Mouse (Mus musculus) ES-Bruce4 (cell line): ENCODE results near the gene Gm9821.

ENCODE experiments used
- CTCF ChIP-seq: IDR thresholded peaks from one replicate; pipeline ENCODE4 v1.8.1; 2011; ENCODE audit warnings: low read depth, low read length
- EP300 ChIP-seq: IDR thresholded peaks from 2 replicates; pipeline ENCODE4 v1.6.1; 2011; ENCODE audit warnings: low read depth, low read length; ENCODE audit not compliant: insufficient read depth
- POLR2A ChIP-seq: IDR thresholded peaks from one replicate; pipeline ENCODE4 v1.8.1; 2011; ENCODE audit warnings: low read length; ENCODE audit not compliant: insufficient read depth

- no peak for TF ChIP-seq POLR2A
- no peak for TF ChIP-seq EP300
- TF ChIP-seq CTCF = no peak
These were observed 19.9 kb downstream of the Gm9821 start for GRCm38 (mm10) chr2:91965417-91965816.
